Mouse (Mus musculus) yolk sac, embryonic 10.5 days (tissue): Measurements from ENCODE around the gene Egfem1.

Experiments
- DNase-seq: peaks from one replicate; pipeline ENCODE4 v3.0.0-alpha.2; 2017; ENCODE audit warnings: low spot score

The Egfem1 gene

DNA sequence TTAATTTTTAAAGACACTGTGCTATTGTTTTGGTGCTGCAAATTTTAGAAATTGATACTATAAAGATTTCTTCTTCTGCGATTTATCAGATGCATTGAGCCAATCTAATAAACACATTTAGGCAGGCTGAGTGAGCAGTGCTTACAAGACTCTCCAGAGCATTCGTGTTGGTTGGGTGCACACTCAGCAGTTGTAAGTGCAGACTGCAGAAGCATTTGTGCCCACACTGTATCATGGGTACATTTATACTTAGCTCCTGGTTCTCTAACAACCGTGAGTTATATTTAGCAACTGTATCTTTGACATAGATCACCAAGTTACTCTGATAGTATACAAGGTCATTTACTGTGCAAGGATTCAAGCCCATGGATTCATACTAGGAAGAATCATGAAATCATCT lies 264.0 kb downstream of the Egfem1 start:
- DNase-seq, result no peak

GRCm38 (mm10) chr3:29366907-29367306 lies 285.1 kb downstream of the Egfem1 start:
- no peak for DNase-seq

DNA sequence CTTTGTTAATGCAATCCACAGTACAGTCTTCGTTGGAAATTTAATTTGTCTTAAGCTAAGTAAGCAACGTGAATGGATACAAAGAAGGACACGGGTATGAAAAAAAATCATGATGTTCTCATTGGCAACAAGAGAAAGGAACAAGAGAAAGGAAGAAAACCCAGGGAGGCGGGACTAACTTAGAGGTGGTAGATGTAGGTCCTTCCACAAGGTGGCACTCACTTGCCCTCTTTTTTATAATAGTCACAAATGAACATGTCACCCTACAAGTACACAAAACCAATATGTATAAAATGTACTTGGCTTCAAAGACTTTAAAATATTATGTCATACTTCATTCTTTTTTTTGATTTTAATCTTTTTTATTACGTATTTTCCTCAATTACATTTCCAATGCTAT lies 288.7 kb downstream of the Egfem1 start:
- no peak for DNase-seq

- no peak for DNase-seq
Measured at GRCm38 (mm10) chr3:29381255-29381654, 299.4 kb downstream of the Egfem1 start.

DNA sequence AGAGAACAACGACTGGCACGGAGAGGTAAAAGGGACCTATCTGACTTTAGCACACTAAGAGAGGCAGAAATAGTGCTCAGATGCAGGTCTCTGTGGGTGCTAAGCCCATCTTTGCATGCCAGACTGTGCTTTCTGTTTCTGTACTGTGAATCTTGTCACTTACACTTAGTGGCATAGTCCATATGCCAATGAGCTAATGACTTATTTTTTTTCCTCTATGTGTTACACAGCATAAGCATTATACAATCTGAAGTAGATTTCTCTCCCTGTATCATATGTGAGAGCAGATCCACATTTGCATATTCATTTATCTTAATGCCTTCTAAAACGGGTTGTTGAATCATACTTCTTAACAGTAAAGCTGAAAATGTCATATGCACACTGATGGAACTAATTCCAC lies 317.2 kb downstream of the Egfem1 start:
- no peak for DNase-seq

DNA sequence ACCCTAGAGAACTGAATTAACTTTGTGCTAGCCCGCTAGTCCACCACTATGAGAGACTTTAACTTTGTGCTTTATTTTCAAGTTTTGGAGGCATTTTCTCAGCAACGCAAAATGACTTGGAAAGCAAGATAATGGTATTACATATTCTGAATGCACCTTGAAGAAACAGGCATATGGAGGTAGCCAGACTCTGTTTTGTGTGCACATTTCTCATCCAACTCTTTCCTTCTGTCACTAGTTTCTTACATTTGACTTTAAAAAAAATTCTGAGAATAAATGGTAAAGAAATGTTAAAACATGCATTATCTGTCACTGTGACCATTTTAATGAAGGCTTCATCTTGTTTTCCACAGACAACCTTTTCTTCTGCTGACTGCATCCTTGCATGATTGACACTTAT lies 339.8 kb downstream of the Egfem1 start:
- no peak for DNase-seq

DNA sequence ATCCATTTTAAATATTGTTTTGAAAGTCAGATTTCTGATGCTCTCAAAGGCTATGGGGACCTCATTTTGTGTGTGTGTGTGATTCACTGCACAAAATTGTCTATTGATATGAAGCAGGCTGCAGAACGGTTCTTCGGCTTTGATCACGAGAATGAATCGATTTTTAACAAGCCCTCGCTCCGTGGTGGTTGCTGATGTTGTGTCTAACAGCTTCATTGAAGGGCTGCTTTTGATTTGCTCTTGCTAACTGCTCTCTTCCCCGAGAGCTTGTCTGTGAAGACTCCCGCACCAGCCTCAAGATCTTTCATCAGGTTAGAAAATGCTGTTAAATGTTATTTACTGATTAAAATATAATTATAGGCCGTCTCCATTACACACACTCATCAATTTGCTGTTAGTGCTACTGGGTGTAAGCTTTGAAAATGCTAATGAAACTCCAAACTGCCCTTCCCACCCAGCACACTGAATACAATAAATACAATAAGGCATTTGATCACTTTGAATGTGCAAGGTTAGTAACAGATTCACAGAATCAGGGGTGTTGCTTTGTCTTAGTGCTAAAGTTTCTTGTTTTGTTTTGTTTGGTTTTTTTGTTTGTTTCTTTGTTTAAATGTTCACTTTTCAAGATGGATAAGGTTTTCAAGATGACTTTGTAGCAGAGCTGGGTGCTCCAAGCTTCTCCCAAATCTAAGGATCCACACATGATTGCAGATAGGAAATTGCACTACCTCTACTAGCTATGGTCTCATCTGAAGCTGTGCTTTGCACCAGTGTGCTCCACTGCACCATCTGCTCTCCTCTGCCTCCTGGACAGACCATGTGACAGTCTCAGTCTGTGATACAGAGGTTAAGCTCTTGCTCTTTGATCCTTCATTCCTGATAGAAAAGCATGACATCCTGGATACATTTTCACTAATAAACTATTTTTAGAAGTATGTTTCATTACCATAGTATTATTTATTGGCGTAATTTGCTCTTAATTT lies 350.6 kb downstream of the Egfem1 start:
- DNase-seq, result no peak

GRCm38 (mm10) chr3:29443024-29443423 lies 361.2 kb downstream of the Egfem1 start:
- no peak for DNase-seq

- no peak for DNase-seq
Measured at GRCm38 (mm10) chr3:29444661-29445060, 362.8 kb downstream of the Egfem1 start.

DNA sequence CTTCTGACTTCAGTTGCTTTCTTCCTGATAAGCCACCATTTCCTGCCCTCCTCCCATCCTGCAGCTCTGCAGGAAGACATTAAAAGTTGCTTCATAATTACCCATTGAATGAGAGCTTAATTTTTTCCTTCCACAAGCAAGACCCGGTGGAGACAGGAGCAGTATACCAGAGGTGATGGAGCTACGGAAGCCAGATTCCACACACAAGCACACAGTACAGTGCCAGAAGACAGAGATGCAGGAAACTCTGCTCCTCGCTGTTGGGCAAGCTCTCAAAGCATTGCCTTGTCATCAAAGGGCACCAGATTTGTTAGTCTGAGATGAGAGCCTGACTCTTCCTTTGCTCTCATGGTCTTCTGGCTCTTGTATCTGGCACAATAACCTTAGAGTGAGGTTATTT lies 364.3 kb downstream of the Egfem1 start:
- DNase-seq, result no peak

- no peak for DNase-seq
Measured at GRCm38 (mm10) chr3:29448829-29449406, 367.1 kb downstream of the Egfem1 start.

GRCm38 (mm10) chr3:29498211-29498610 lies 416.4 kb downstream of the Egfem1 start:
- DNase-seq, result no peak

DNA sequence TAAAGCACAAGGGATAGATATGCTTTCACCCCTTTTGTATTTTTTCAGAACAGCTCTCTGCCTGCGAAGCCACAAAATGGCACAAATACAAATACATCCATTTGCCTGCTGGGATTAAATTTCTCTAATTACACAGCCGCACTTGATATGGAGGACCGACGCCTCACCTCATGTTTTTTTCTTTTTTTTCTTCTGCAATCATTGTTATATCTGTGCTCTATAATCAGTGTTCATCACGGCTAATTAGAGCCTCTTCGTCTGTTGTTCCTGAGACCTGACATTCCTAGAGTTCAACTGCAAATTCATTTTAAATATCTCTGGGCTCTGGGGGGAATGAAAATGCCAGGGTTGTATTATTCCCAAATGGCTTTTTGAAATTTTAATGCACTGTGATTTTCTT lies 417.4 kb downstream of the Egfem1 start:
- DNase-seq, result no peak

- no peak for DNase-seq
Measured at GRCm38 (mm10) chr3:29525298-29525962, 443.6 kb downstream of the Egfem1 start.

DNA sequence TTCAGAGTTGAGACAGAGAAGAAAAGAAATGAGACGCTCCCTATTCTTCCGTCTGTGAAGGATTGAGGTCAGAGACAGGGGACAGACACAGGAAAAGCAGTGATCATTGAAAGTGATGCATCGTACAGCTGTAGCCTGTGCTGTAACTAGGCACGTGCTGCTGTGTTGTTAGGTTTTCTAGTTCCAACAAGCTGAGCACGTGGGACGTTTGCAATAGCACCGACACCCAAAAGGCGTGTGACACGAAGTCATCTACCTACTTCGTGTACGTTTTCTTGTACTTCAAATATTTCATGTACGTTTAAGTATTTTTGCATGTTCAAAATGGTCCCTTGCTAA lies 444.1 kb downstream of the Egfem1 start:
- DNase-seq, result no peak

- DNase-seq, result no peak
Measured at GRCm38 (mm10) chr3:29539211-29539610, 457.4 kb downstream of the Egfem1 start.

- no peak for DNase-seq
Measured at GRCm38 (mm10) chr3:29539902-29540301, 458.1 kb downstream of the Egfem1 start.

GRCm38 (mm10) chr3:29541477-29542079 lies 459.8 kb downstream of the Egfem1 start:
- DNase-seq, result no peak

GRCm38 (mm10) chr3:29544056-29544455 lies 462.2 kb downstream of the Egfem1 start:
- no peak for DNase-seq

DNA sequence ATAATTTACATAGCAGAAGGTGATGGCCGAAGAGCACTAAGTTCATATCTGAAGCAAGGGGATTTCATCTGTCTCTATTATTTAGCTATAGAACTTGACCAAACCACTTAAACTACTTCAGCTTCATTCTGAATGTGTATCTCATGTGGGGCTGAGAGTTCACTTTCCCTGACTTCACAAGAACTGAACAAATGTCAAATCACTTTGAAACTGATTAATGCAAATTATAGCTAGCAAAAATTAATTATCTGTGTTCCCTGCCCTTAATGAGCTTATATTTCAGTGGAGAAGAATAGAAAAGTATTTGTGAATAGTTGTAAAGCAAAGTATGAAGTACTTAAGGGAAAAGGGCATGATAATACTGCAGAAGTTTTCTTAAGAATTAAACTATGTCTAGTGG lies 481.3 kb downstream of the Egfem1 start:
- DNase-seq, result no peak

GRCm38 (mm10) chr3:29578055-29578860 lies 496.4 kb downstream of the Egfem1 start:
- no peak for DNase-seq

GRCm38 (mm10) chr3:29582749-29583148 lies 500.9 kb downstream of the Egfem1 start:
- no peak for DNase-seq
